Mouse (Mus musculus): ENCODE measurements around the gene Gm13272.
"Not testable (repeated sequence)": the region's sequence is repeated elsewhere in the genome, so short reads cannot be mapped to it uniquely, and the experiment has no call there.

Gm13272 gene

GRCm38 (mm10) chr4:88782335-88782734 lies 2.7 kb downstream of the Gm13272 start:
- DNase-seq (ENCODE audit: inconsistent age in 2 of 2, low spot score in 1 of 2): peak; percentile 50 to 68

DNA sequence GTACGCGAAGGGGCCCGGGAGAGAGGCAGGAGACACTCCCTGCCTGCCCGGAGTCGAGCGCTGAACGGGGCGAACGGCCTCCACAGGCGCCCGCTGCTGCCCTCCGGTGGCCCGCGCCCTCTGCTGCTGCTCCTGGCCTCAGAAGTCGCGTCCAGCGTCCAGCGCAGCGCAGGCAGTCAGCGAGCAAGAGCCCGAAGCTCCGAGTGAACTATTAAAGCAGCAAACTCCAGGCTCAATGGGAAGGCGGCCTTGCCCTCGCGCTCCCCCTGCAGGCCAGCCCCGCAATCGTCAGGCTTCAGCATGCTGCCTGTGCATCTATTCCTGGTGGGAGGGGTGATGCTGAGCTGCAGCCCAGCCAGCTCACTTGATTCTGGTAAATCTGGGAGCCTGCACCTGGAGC lies 5.8 kb downstream of the Gm13272 start, which contains the start of gene Gm13276:
Gm13276 (plus strand) TSS at position 301 of the 400 bp plus-strand sequence.
- not testable (repeated sequence) for DNase-seq (ENCODE audit: inconsistent age in 2 of 2, low spot score in 1 of 2)

- DNase-seq (ENCODE audit: inconsistent age in 2 of 2, low spot score in 1 of 2): peak; percentile 72 to 84
Measured at GRCm38 (mm10) chr4:88788402-88788801, 8.8 kb downstream of the Gm13272 start, which contains the start of gene Gm13277. Gm13277 (plus strand) TSS chr4:88788632.

- DNase-seq (ENCODE audit: inconsistent age in 2 of 2, low spot score in 1 of 2): not testable (repeated sequence)
Measured at GRCm38 (mm10) chr4:88791250-88791649, 11.6 kb downstream of the Gm13272 start, which contains the start of gene Gm13278. Gm13278 (plus strand) TSS chr4:88791550.

DNA sequence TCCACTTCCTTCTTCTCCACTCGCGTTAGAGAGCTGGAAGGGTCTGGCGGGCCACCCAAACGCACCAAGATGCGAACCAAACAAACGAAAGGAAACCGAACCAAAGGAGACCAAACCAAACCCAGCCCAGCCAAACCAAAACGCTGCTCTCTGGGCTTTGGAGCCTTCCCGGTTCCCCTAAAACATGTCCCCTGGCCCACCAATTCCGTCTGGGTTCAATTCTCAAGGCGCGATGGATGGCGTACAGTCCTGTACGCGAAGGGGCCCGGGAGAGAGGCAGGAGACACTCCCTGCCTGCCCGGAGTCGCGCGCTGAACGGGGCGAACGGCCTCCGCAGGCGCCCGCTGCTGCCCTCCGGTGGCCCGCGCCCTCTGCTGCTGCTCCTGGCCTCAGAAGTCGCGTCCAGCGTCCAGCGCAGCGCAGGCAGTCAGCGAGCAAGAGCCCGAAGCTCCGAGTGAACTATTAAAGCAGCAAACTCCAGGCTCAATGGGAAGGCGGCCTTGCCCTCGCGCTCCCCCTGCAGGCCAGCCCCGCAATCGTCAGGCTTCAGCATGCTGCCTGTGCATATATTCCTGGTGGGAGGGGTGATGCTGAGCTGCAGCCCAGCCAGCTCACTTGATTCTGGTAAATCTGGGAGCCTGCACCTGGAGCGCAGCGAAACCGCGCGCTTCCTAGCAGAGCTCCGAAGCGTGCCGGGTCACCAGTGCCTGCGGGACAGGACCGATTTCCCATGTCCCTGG lies 14.5 kb downstream of the Gm13272 start, which contains the start of gene Gm13275:
Gm13275 (plus strand) TSS at position 552 of the 740 bp plus-strand sequence.
- DNase-seq (ENCODE audit: inconsistent age in 2 of 2, low spot score in 1 of 2): peak; percentile 78 to 97

DNA sequence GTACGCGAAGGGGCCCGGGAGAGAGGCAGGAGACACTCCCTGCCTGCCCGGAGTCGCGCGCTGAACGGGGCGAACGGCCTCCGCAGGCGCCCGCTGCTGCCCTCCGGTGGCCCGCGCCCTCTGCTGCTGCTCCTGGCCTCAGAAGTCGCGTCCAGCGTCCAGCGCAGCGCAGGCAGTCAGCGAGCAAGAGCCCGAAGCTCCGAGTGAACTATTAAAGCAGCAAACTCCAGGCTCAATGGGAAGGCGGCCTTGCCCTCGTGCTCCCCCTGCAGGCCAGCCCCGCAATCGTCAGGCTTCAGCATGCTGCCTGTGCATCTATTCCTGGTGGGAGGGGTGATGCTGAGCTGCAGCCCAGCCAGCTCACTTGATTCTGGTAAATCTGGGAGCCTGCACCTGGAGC lies 17.4 kb downstream of the Gm13272 start, which contains the start of gene Gm13279:
Gm13279 (plus strand) TSS at position 301 of the 400 bp plus-strand sequence.
- not testable (repeated sequence) for DNase-seq (ENCODE audit: inconsistent age in 2 of 2, low spot score in 1 of 2)

DNA sequence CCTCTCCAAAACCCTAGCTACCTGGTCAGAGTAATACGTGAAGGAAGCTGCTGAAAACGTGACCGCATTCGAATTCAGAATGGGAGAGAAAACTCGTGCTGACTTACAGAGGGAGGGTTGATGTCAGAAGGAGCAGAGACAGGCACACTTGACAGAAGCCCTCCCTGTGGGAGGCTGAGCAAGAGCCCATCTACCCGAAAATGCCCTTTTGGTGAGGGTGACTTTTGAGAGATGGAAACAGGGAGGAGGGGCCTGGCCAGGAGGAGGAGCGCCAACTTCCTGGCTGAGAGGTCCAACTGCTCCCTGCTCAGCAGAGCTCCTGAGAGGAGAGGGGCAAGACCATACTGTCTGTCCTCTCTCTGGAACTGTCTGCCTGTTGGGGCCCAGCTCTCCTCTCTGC lies 19.7 kb downstream of the Gm13272 start, which contains the start of gene Gm13285:
Gm13285 (plus strand) TSS at position 301 of the 400 bp plus-strand sequence.
- DNase-seq (ENCODE audit: inconsistent age in 2 of 2, low spot score in 1 of 2): peak in 1 of 2 experiments; percentile 22

DNA sequence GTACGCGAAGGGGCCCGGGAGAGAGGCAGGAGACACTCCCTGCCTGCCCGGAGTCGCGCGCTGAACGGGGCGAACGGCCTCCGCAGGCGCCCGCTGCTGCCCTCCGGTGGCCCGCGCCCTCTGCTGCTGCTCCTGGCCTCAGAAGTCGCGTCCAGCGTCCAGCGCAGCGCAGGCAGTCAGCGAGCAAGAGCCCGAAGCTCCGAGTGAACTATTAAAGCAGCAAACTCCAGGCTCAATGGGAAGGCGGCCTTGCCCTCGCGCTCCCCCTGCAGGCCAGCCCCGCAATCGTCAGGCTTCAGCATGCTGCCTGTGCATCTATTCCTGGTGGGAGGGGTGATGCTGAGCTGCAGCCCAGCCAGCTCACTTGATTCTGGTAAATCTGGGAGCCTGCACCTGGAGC lies 23.3 kb downstream of the Gm13272 start, which contains the start of gene Gm13287:
Gm13287 (plus strand) TSS at position 301 of the 400 bp plus-strand sequence.
- DNase-seq (ENCODE audit: inconsistent age in 2 of 2, low spot score in 1 of 2): not testable (repeated sequence)

GRCm38 (mm10) chr4:88805231-88805630 lies 25.6 kb downstream of the Gm13272 start, which contains the start of gene Gm13288:
Gm13288 (plus strand) TSS chr4:88805531.
- DNase-seq (ENCODE audit: inconsistent age in 2 of 2, low spot score in 1 of 2): not testable (repeated sequence)

DNA sequence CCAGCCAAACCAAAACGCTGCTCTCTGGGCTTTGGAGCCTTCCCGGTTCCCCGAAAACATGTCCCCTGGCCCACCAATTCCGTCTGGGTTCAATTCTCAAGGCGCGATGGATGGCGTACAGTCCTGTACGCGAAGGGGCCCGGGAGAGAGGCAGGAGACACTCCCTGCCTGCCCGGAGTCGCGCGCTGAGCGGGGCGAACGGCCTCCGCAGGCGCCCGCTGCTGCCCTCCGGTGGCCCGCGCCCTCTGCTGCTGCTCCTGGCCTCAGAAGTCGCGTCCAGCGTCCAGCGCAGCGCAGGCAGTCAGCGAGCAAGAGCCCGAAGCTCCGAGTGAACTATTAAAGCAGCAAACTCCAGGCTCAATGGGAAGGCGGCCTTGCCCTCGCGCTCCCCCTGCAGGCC lies 26.1 kb downstream of the Gm13272 start:
- peak; percentile 56 to 76 for DNase-seq (ENCODE audit: inconsistent age in 2 of 2, low spot score in 1 of 2)

- DNase-seq (ENCODE audit: inconsistent age in 2 of 2, low spot score in 1 of 2): no peak
Measured at GRCm38 (mm10) chr4:88815928-88816327, 36.3 kb downstream of the Gm13272 start, which contains the start of gene Ifna7. Ifna7 (plus strand) TSS chr4:88816228.

DNA sequence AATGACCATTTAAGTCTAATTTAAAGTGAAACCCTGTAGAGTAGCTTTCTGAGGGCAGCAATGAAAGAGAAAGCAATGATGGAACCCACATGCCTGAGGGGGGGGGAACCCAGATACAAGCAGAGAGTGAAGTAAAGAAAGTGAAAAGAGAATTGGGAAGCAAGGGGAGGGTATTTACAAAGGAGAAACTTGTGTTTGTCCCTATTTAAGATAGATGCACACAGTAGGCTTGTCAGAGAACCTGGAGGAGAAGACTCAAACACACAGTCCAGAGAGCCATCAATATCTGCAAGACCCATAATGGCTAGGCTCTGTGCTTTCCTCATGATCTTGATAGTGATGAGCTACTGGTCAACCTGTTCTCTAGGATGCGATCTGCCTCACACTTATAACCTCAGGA lies 40.0 kb downstream of the Gm13272 start, which contains the start of gene Ifna11:
Ifna11 (plus strand) TSS at position 301 of the 400 bp plus-strand sequence.
- DNase-seq (ENCODE audit: inconsistent age in 2 of 2, low spot score in 1 of 2): no peak

- DNase-seq (ENCODE audit: inconsistent age in 2 of 2, low spot score in 1 of 2): peak in 1 of 2 experiments; percentile 32
Measured at GRCm38 (mm10) chr4:88822995-88823394, 43.3 kb downstream of the Gm13272 start.

- DNase-seq (ENCODE audit: inconsistent age in 2 of 2, low spot score in 1 of 2): not testable (repeated sequence)
Measured at GRCm38 (mm10) chr4:88827116-88827515, 47.5 kb downstream of the Gm13272 start, which contains the start of gene Ifna6. Ifna6 (plus strand) TSS chr4:88827416.

Measured in adrenal gland, adult (tissue).